Mouse (Mus musculus) heart, embryonic 14.5 days (tissue): ENCODE measurements around the gene Prss44. TPM values are rescaled to one million over a fixed set of nuclear protein-coding genes. Genes with fewer than 3 reads are reported as not detected.

Experiments
- ATAC-seq: fragments of 200-750 bp; cut with Nextera tagmentation; 2 replicates; pipeline ENCODE4 v1.8.0; 2017; ENCODE audit warnings: low read depth, moderate TSS enrichment; ENCODE audit not compliant: insufficient number of reproducible peaks, insufficient read depth, low FRiP score
- H3K27ac ChIP-seq, 2 experiments: fragments of 200-500 bp in 1 of 2; fragments of 300-500 bp in 1 of 2; sonication (generic) in 1 of 2; replicated peaks in 1 of 2; 2 replicates each; pipeline ENCODE4 v1.5.1; 2012 to 2014; ENCODE audit warnings: low read depth in 2 of 2, low read length in 2 of 2, control low read depth in 1 of 2, mild to moderate bottlenecking in 1 of 2, mixed read lengths in 1 of 2; ENCODE audit not compliant: control insufficient read depth in 1 of 2, insufficient read depth in 1 of 2
- H3K27me3 ChIP-seq: fragments of 300-500 bp; sonication (generic); 2 replicates; pipeline ENCODE4 v1.6.1; 2014; ENCODE audit warnings: mild to moderate bottlenecking, low read length, control low read depth; ENCODE audit not compliant: control insufficient read depth, insufficient read depth
- H3K36me3 ChIP-seq: fragments of 300-500 bp; sonication (generic); 2 replicates; pipeline ENCODE4 v1.6.1; 2014; ENCODE audit warnings: mild to moderate bottlenecking, control low read depth, low read length, mixed read lengths; ENCODE audit not compliant: control insufficient read depth, insufficient read depth
- H3K4me1 ChIP-seq, 2 experiments: fragments of 200-500 bp in 1 of 2; fragments of 300-500 bp in 1 of 2; sonication (generic) in 1 of 2; 2 replicates each; pipeline ENCODE4 v1.6.1; 2012 to 2014; ENCODE audit warnings: low read length in 2 of 2, control low read depth in 1 of 2, mixed read lengths in 1 of 2; ENCODE audit not compliant: control insufficient read depth in 2 of 2, insufficient read depth in 2 of 2
- H3K4me2 ChIP-seq: fragments of 300-500 bp; sonication (generic); 2 replicates; pipeline ENCODE4 v1.6.1; 2014; ENCODE audit warnings: mild to moderate bottlenecking, low read length
- H3K4me3 ChIP-seq, 2 experiments: fragments of 200-500 bp in 1 of 2; fragments of 300-500 bp in 1 of 2; sonication (generic) in 1 of 2; 2 replicates each; pipeline ENCODE4 v1.5.1; 2012 to 2014; ENCODE audit warnings: low read length in 2 of 2, mild to moderate bottlenecking in 2 of 2, control low read depth in 1 of 2, low read depth in 1 of 2, moderate library complexity in 1 of 2; ENCODE audit not compliant: control insufficient read depth in 1 of 2, insufficient read depth in 1 of 2
- H3K9ac ChIP-seq: fragments of 300-500 bp; sonication (generic); 2 replicates; pipeline ENCODE4 v1.6.1; 2014; ENCODE audit warnings: mild to moderate bottlenecking, low read length
- H3K9me3 ChIP-seq: fragments of 300-500 bp; sonication (generic); 2 replicates; pipeline ENCODE4 v1.6.1; 2016; ENCODE audit warnings: low read length, control low read depth; ENCODE audit not compliant: control insufficient read depth
- WGBS: fragments of 180-500 bp; shearing (Covaris S2); extraction: QIAGEN DNeasy Blood & Tissue Kit; methylation state at CpG from one replicate; pipeline ENCODE4 v1.1.7; 2014; 5-methylcytosine and 5-hydroxymethylcytosine counted together
- polyA plus RNA-seq: library from polyadenylated mRNA; unstranded; fragments of >200 nt; fragmentation: Nextera tagmentation; extraction: Ambion mirVana; gene quantifications from 2 replicates; pipeline ENCODE4 v1.2.1, GENCODE M21; 2014

The Prss44 gene
- polyA plus RNA-seq, 1 experiment from 2014 or later, result not detected

GRCm38 (mm10) chr9:110833021-110833420, 19.2 kb downstream of the Prss44 start:
- H3K9me3 ChIP-seq, result no peaks in the 10 kb centered on the region
- ATAC-seq, result no peak
- no peak overlapping the region for H3K27ac ChIP-seq
- no peaks in the 10 kb centered on the region; a peak in 1 of 4 replicates for H3K4me1 ChIP-seq
- H3K27me3 ChIP-seq, result no peaks in the 10 kb centered on the region; the same call in 1 of the 2 replicates
- H3K4me2 ChIP-seq, result no peak overlapping the region
- H3K36me3 ChIP-seq, result no peaks in the 10 kb centered on the region
- WGBS, result 70% methylated on average over 5 of the region's 5 CpGs
- no peak overlapping the region for H3K4me3 ChIP-seq
- H3K9ac ChIP-seq, result no peak overlapping the region

- H3K4me2 ChIP-seq, result peak within 1 kb of the TSS; percentile 27
- no peak for ATAC-seq
- 70% methylated on average over 19 of the region's 19 CpGs for WGBS
Observed at GRCm38 (mm10) chr9:110834411-110834810, 20.6 kb downstream of the Prss44 start, which contains the start of gene Prss45. Prss45 (plus strand) TSS chr9:110834588.

GRCm38 (mm10) chr9:110834961-110835360, 21.2 kb downstream of the Prss44 start:
- H3K27me3 ChIP-seq, result no peaks in the 10 kb centered on the region; the same call in 1 of the 2 replicates
- no peaks in the 10 kb centered on the region for H3K36me3 ChIP-seq
- no peak overlapping the region for H3K9ac ChIP-seq
- H3K4me3 ChIP-seq, result no peak overlapping the region
- WGBS, result 19% methylated on average over 10 of the region's 10 CpGs
- no peak for ATAC-seq
- no peak overlapping the region for H3K27ac ChIP-seq
- no peaks in the 10 kb centered on the region for H3K4me1 ChIP-seq
- peak overlapping the region; percentile 27 for H3K4me2 ChIP-seq
- no peaks in the 10 kb centered on the region for H3K9me3 ChIP-seq

More at GRCm38 (mm10) chr9:110834411-110834810, 20.6 kb downstream of the Prss44 start, which contains the start of gene Prss45:
- Histone ChIP-seq H3K4me1 (no peaks in the 10 kb centered on the region), H3K27me3 (no peaks in the 10 kb centered on the region; the same call in 1 of the 2 replicates), H3K4me3 (no peak within 1 kb of the TSS), H3K36me3 (no peaks in the 10 kb centered on the region), H3K9me3 (no peaks in the 10 kb centered on the region), H3K27ac (no peak within 1 kb of the TSS), H3K9ac (no peak within 1 kb of the TSS)

- Histone ChIP-seq H3K4me1 (no peaks in the 10 kb centered on the region), H3K27me3 (no peaks in the 10 kb centered on the region; the same call in 1 of the 2 replicates), H3K9ac (no peak overlapping the region), H3K4me3 (no peak overlapping the region), H3K9me3 (no peaks in the 10 kb centered on the region), H3K4me2 (no peak overlapping the region), H3K36me3 (no peaks in the 10 kb centered on the region), H3K27ac (no peak overlapping the region)
- no peak for ATAC-seq
- 67% methylated on average over 2 of the region's 2 CpGs for WGBS
Observed at GRCm38 (mm10) chr9:110836112-110836511, 22.3 kb downstream of the Prss44 start.

GRCm38 (mm10) chr9:110840905-110841304, 27.1 kb downstream of the Prss44 start:
- no peaks in the 10 kb centered on the region for H3K9me3 ChIP-seq
- ATAC-seq, result no peak
- 87% methylated on average over 6 of the region's 6 CpGs for WGBS
- no peak overlapping the region for H3K4me2 ChIP-seq
- H3K27ac ChIP-seq, result no peak overlapping the region
- no peak overlapping the region for H3K9ac ChIP-seq
- H3K4me3 ChIP-seq, result no peak overlapping the region
- H3K27me3 ChIP-seq, result no peaks in the 10 kb centered on the region
- H3K36me3 ChIP-seq, result no peaks in the 10 kb centered on the region
- no peaks in the 10 kb centered on the region for H3K4me1 ChIP-seq

GRCm38 (mm10) chr9:110841438-110841837, 27.6 kb downstream of the Prss44 start:
- H3K27me3 ChIP-seq, result no peaks in the 10 kb centered on the region
- ATAC-seq, result no peak
- H3K9me3 ChIP-seq, result no peaks in the 10 kb centered on the region
- no peaks in the 10 kb centered on the region for H3K36me3 ChIP-seq
- no peaks in the 10 kb centered on the region for H3K4me1 ChIP-seq
- no peak overlapping the region for H3K4me3 ChIP-seq
- no peak overlapping the region for H3K27ac ChIP-seq
- H3K4me2 ChIP-seq, result no peak overlapping the region
- no peak overlapping the region for H3K9ac ChIP-seq
- 62% methylated on average over 2 of the region's 2 CpGs for WGBS

- no peak within 1 kb of the TSS for H3K9ac ChIP-seq
- ATAC-seq, result no peak
- WGBS, result 78% methylated on average over 10 of the region's 10 CpGs
- no peak within 1 kb of the TSS for H3K4me2 ChIP-seq
- H3K4me1 ChIP-seq, result no peaks in the 10 kb centered on the region
- H3K36me3 ChIP-seq, result no peaks in the 10 kb centered on the region
- H3K4me3 ChIP-seq, result no peak within 1 kb of the TSS
- no peak within 1 kb of the TSS for H3K27ac ChIP-seq
- H3K27me3 ChIP-seq, result no peaks in the 10 kb centered on the region
- H3K9me3 ChIP-seq, result no peaks in the 10 kb centered on the region
Observed at GRCm38 (mm10) chr9:110844206-110844605, 30.4 kb downstream of the Prss44 start, which contains the start of gene Prss46. Prss46 (plus strand) TSS chr9:110844506.

- H3K27ac ChIP-seq, result no peak overlapping the region
- WGBS, result 70% methylated on average over 7 of the region's 7 CpGs
- no peak overlapping the region for H3K4me2 ChIP-seq
- no peaks in the 10 kb centered on the region for H3K4me1 ChIP-seq
- no peak overlapping the region for H3K9ac ChIP-seq
- H3K27me3 ChIP-seq, result no peaks in the 10 kb centered on the region
- H3K9me3 ChIP-seq, result no peaks in the 10 kb centered on the region
- H3K36me3 ChIP-seq, result no peaks in the 10 kb centered on the region
- ATAC-seq, result no peak
- no peak overlapping the region for H3K4me3 ChIP-seq
Observed at GRCm38 (mm10) chr9:110849162-110849561, 35.4 kb downstream of the Prss44 start.
